Mouse (Mus musculus) heart, postnatal 0 days (tissue): ENCODE results near the gene Syn3. TPM values are rescaled to one million over a fixed set of nuclear protein-coding genes. Genes with fewer than 3 reads are reported as not detected.

ENCODE experiments used
- ATAC-seq: fragments of 200-750 bp; cut with Nextera tagmentation; 2 replicates; pipeline ENCODE4 v1.8.0; 2017; ENCODE audit warnings: low read depth, moderate number of reproducible peaks, moderate library complexity; ENCODE audit not compliant: insufficient read depth
- DNase-seq: peaks from one replicate; pipeline ENCODE4 v3.0.0-alpha.2; 2016; ENCODE audit warnings: low spot score
- H3K27ac ChIP-seq: fragments of 300-500 bp; sonication (generic); 2 replicates; pipeline ENCODE4 v1.5.1; 2014; ENCODE audit warnings: low read depth, mild to moderate bottlenecking
- H3K27me3 ChIP-seq: fragments of 300-500 bp; sonication (generic); 2 replicates; pipeline ENCODE4 v1.6.1; 2014; ENCODE audit warnings: low read length, mixed read lengths; ENCODE audit not compliant: control insufficient read depth, insufficient read depth
- H3K36me3 ChIP-seq: fragments of 300-500 bp; sonication (generic); replicated peaks from 2 replicates; pipeline ENCODE4 v1.6.1; 2014; ENCODE audit warnings: low read length, mixed read lengths; ENCODE audit not compliant: control insufficient read depth, insufficient read depth
- H3K4me1 ChIP-seq: fragments of 300-500 bp; sonication (generic); 2 replicates; pipeline ENCODE4 v1.6.1; 2014; ENCODE audit warnings: antibody characterized with exemption; ENCODE audit not compliant: control insufficient read depth, insufficient read depth
- H3K4me2 ChIP-seq: fragments of 300-500 bp; sonication (generic); 2 replicates; pipeline ENCODE4 v1.6.1; 2014; ENCODE audit warnings: low read depth, mild to moderate bottlenecking, low read length, moderate library complexity
- H3K4me3 ChIP-seq: fragments of 300-500 bp; sonication (generic); 2 replicates; pipeline ENCODE4 v1.5.1; 2014; ENCODE audit warnings: low read depth, low read length
- H3K9ac ChIP-seq: fragments of 300-500 bp; sonication (generic); replicated peaks from 2 replicates; pipeline ENCODE4 v1.6.1; 2014; ENCODE audit warnings: low read depth, low read length, mixed read lengths
- H3K9me3 ChIP-seq: fragments of 300-500 bp; sonication (generic); replicated peaks from 2 replicates; pipeline ENCODE4 v1.6.1; 2016; ENCODE audit warnings: low read length; ENCODE audit not compliant: control insufficient read depth
- CTCF ChIP-seq: IDR thresholded peaks from 2 replicates; pipeline ENCODE4 v1.5.1; 2016; ENCODE audit warnings: antibody characterized with exemption, control low read depth, low read depth
- EP300 ChIP-seq: IDR thresholded peaks from 2 replicates; pipeline ENCODE4 v1.6.1; 2016; ENCODE audit warnings: antibody characterized with exemption, low read depth
- WGBS: fragments of 180-500 bp; shearing (Covaris S2); extraction: QIAGEN DNeasy Blood & Tissue Kit; methylation state at CpG from one replicate; pipeline ENCODE4 v1.1.7; 2014; 5-methylcytosine and 5-hydroxymethylcytosine counted together
- polyA plus RNA-seq: library from polyadenylated mRNA; unstranded; fragments of >200 nt; fragmentation: Nextera tagmentation; extraction: Ambion mirVana; gene quantifications from 2 replicates; pipeline ENCODE4 v1.2.1, GENCODE M21; 2015
- total RNA-seq: library from RNA; depleted of rRNA; stranded (reverse); fragments of >200 nt; gene quantifications from 2 replicates; pipeline ENCODE4 v1.2.3, GENCODE M21; 2014; ENCODE audit warnings: low replicate concordance

Syn3 gene
- total and polyA plus RNA-seq, 2 experiments from 2014 or later = 0.48 TPM; not detected in 1

GRCm38 (mm10) chr10:86302761-86303494 lies 195.8 kb downstream of the Syn3 start:
- DNase-seq = peak; percentile 93
- no peaks in the 10 kb centered on the region for H3K9me3 ChIP-seq
- peak; percentile 78 for ATAC-seq
- H3K9ac ChIP-seq = peak overlapping the region; percentile 93
- peak overlapping the region; percentile 61 for H3K4me2 ChIP-seq
- peak overlapping the region; percentile 93 for H3K27ac ChIP-seq
- TF ChIP-seq CTCF = peak; percentile 88
- peak; percentile 87; the same call in 1 of the 2 replicates for TF ChIP-seq EP300
- H3K36me3 ChIP-seq = peaks cover 29% of the 10 kb centered on the region
- H3K4me3 ChIP-seq = peak overlapping the region; percentile 58
- 24% methylated on average over 8 of the region's 8 CpGs for WGBS
- peaks cover 10% of the 10 kb centered on the region for H3K4me1 ChIP-seq
- no peaks in the 10 kb centered on the region for H3K27me3 ChIP-seq

- ATAC-seq = peak; percentile 12; the same call in 1 of the 2 replicates
- Histone ChIP-seq H3K4me3 (peak overlapping the region; percentile 58), H3K4me1 (peaks cover 6% of the 10 kb centered on the region; the same call in 1 of the 2 replicates), H3K36me3 (peaks cover 24% of the 10 kb centered on the region; the same call in 1 of the 2 replicates), H3K27me3 (no peaks in the 10 kb centered on the region), H3K9ac (peak overlapping the region; percentile 93), H3K27ac (peak overlapping the region; percentile 93), H3K4me2 (peak overlapping the region; percentile 61), H3K9me3 (no peaks in the 10 kb centered on the region)
- DNase-seq = peak; percentile 46
- TF ChIP-seq CTCF = no peak
- TF ChIP-seq EP300 = no peak
- WGBS = 18% methylated on average over 4 of the region's 4 CpGs
Observed at GRCm38 (mm10) chr10:86302318-86302648, 196.4 kb downstream of the Syn3 start.

- peak overlapping the region; percentile 61 for H3K4me2 ChIP-seq
- TF ChIP-seq CTCF (no peak), EP300 (no peak)
- ATAC-seq = peak; percentile 5; the same call in 1 of the 2 replicates
- peak overlapping the region; percentile 93 for H3K9ac ChIP-seq
- H3K36me3 ChIP-seq = peaks cover 19% of the 10 kb centered on the region; the same call in 1 of the 2 replicates
- H3K27ac ChIP-seq = peak overlapping the region; percentile 93
- WGBS = 5% methylated on average over 4 of the region's 4 CpGs
- DNase-seq = no peak
- no peaks in the 10 kb centered on the region for H3K27me3 ChIP-seq
- peaks cover 6% of the 10 kb centered on the region; the same call in 1 of the 2 replicates for H3K4me1 ChIP-seq
- peak overlapping the region; percentile 58 for H3K4me3 ChIP-seq
- H3K9me3 ChIP-seq = no peaks in the 10 kb centered on the region
Observed at GRCm38 (mm10) chr10:86301593-86302317, 196.9 kb downstream of the Syn3 start.

- Histone ChIP-seq H3K4me3 (peak overlapping the region; percentile 58), H3K9ac (peak overlapping the region; percentile 93), H3K36me3 (peaks cover 12% of the 10 kb centered on the region; the same call in 1 of the 2 replicates), H3K27ac (peak overlapping the region; percentile 93), H3K9me3 (no peaks in the 10 kb centered on the region), H3K27me3 (no peaks in the 10 kb centered on the region), H3K4me1 (peaks cover 6% of the 10 kb centered on the region; the same call in 1 of the 2 replicates), H3K4me2 (peak overlapping the region; percentile 61)
- no peak for ATAC-seq
- under 1% methylated on average over 9 of the region's 10 CpGs for WGBS
- TF ChIP-seq EP300 = no peak; the same call in 1 of the 2 replicates
- peak; percentile 43 for DNase-seq
Observed at GRCm38 (mm10) chr10:86301117-86301490, 197.6 kb downstream of the Syn3 start.

- peak within 1 kb of the TSS; percentile 58 for H3K4me3 ChIP-seq
- TF ChIP-seq CTCF (no peak), EP300 (no peak)
- peak within 1 kb of the TSS; percentile 93 for H3K9ac ChIP-seq
- DNase-seq (peak; percentile 80), ATAC-seq (peak; percentile 81)
- H3K36me3 ChIP-seq = peaks cover 6% of the 10 kb centered on the region; the same call in 1 of the 2 replicates
- H3K4me1 ChIP-seq = peaks cover 11% of the 10 kb centered on the region
- peak within 1 kb of the TSS; percentile 61 for H3K4me2 ChIP-seq
- no peaks in the 10 kb centered on the region for H3K9me3 ChIP-seq
- H3K27me3 ChIP-seq = 0 out of 2 replicates have a peak, but pooled peaks cover 3% of the 10 kb centered on the region
- under 1% methylated on average over 57 of the region's 65 CpGs for WGBS
- peak within 1 kb of the TSS; percentile 93 for H3K27ac ChIP-seq
Observed at GRCm38 (mm10) chr10:86300293-86301116, 198.2 kb downstream of the Syn3 start, which contains the start of gene Timp3. Gene Timp3 (plus strand): TSS chr10:86300372.
